Mouse (Mus musculus) ES-E14 (cell line): ENCODE measurements around the gene Gart. TPM values are rescaled to one million over a fixed set of nuclear protein-coding genes. Genes with fewer than 3 reads are reported as not detected.

Experiments used
- DNase-seq: peaks from one replicate; pipeline ENCODE4 v3.0.0-alpha.2; 2013; ENCODE audit warnings: low read depth, low spot score
- H3K27ac ChIP-seq: 2 replicates; pipeline ENCODE4 v1.5.1; 2012; ENCODE audit warnings: low read depth, mild to moderate bottlenecking, low read length, moderate library complexity, mixed read lengths; ENCODE audit not compliant: poor library complexity, insufficient read depth, severe bottlenecking
- H3K36me3 ChIP-seq: 2 replicates; pipeline ENCODE4 v1.6.1; 2012; ENCODE audit warnings: mild to moderate bottlenecking, low read length, moderate library complexity, mixed read lengths; ENCODE audit not compliant: control insufficient read depth, poor library complexity, insufficient read depth, severe bottlenecking
- H3K4me1 ChIP-seq, 2 experiments: fragments of 150-350 bp in 1 of 2; sonication (generic) in 1 of 2; 2 replicates each; pipeline ENCODE4 v1.6.1; 2012; ENCODE audit warnings: low read length in 2 of 2, mild to moderate bottlenecking in 1 of 2, mixed read lengths in 1 of 2; ENCODE audit not compliant: control insufficient read depth in 2 of 2, insufficient read depth in 2 of 2, poor library complexity in 1 of 2
- H3K4me3 ChIP-seq, 2 experiments: fragments of 150-350 bp in 1 of 2; sonication (generic) in 1 of 2; 2 replicates each; pipeline ENCODE4 v1.5.1; 2012; ENCODE audit warnings: low read length in 2 of 2, low read depth in 1 of 2, mild to moderate bottlenecking in 1 of 2, mixed read lengths in 1 of 2; ENCODE audit not compliant: insufficient read depth in 1 of 2, poor library complexity in 1 of 2, severe bottlenecking in 1 of 2
- H3K9ac ChIP-seq: 2 replicates; pipeline ENCODE4 v1.6.1; 2012; ENCODE audit warnings: low read depth, mild to moderate bottlenecking, low read length, mixed read lengths; ENCODE audit not compliant: poor library complexity, insufficient read depth, severe bottlenecking
- H3K9me3 ChIP-seq: fragments of 150-350 bp; sonication (generic); 2 replicates; pipeline ENCODE4 v1.6.1; 2012; ENCODE audit warnings: low read depth, mild to moderate bottlenecking, low read length; ENCODE audit not compliant: control insufficient read depth, insufficient read depth
- CHD2 ChIP-seq: IDR thresholded peaks from 2 replicates; pipeline ENCODE4 v1.6.1; 2014; ENCODE audit warnings: mild to moderate bottlenecking, low read depth, low read length, inconsistent platforms
- HCFC1 ChIP-seq: IDR thresholded peaks from 2 replicates; pipeline ENCODE4 v1.6.1; 2012; ENCODE audit warnings: low read length, inconsistent platforms, borderline replicate concordance; ENCODE audit not compliant: insufficient read depth
- MAFK ChIP-seq: IDR thresholded peaks from 2 replicates; pipeline ENCODE4 v1.6.1; 2014; ENCODE audit warnings: mild to moderate bottlenecking, low read depth, low read length, inconsistent platforms; ENCODE audit not compliant: insufficient read depth
- ZC3H11A ChIP-seq: IDR thresholded peaks from 2 replicates; pipeline ENCODE4 v1.6.1; 2012; ENCODE audit warnings: low read depth, mild to moderate bottlenecking, inconsistent platforms, low read length, borderline replicate concordance
- ZNF384 ChIP-seq: IDR thresholded peaks from 2 replicates; pipeline ENCODE4 v1.6.1; 2012; ENCODE audit warnings: low read depth, low read length, inconsistent platforms
- in situ Hi-C, 2 experiments: fragments of 600-800 bp; cut with MboI; formaldehyde crosslinking; loops; one replicate each; pipeline ENCODE4 v1.15.1; 2025; ENCODE audit warnings: low sequenced_read_pairs in 2 of 2, inconsistent platforms in 1 of 2; ENCODE audit not compliant: unreplicated experiment in 2 of 2
- total RNA-seq: library from RNA; depleted of rRNA; stranded (reverse); fragments of 300-350 nt; gene quantifications from 2 replicates; pipeline ENCODE4 v1.2.3, GENCODE M21; 2012

Gart gene
- total RNA-seq, 1 experiment, result 399 TPM

- Histone ChIP-seq H3K9ac (no peak overlapping the region), H3K27ac (no peak overlapping the region), H3K4me1 (no peaks in the 10 kb centered on the region), H3K4me3 (no peak overlapping the region), H3K9me3 (no peaks in the 10 kb centered on the region), H3K36me3 (peaks cover 42% of the 10 kb centered on the region)
- DNase-seq, result no peak
- TF ChIP-seq HCFC1 (no peak), ZNF384 (no peak), MAFK (no peak), CHD2 (no peak), ZC3H11A (no peak)
- in situ Hi-C loops, result no loop called here
Observed at GRCm38 (mm10) chr16:91680656-91681055, 33.9 kb upstream of the Gart start.

GRCm38 (mm10) chr16:91678147-91678911, 31.6 kb upstream of the Gart start:
- H3K4me1 ChIP-seq, result no peaks in the 10 kb centered on the region
- no peak overlapping the region for H3K4me3 ChIP-seq
- DNase-seq, result no peak
- in situ Hi-C loops, result no loop called here
- H3K36me3 ChIP-seq, result peaks cover 34% of the 10 kb centered on the region
- no peak overlapping the region for H3K9ac ChIP-seq
- TF ChIP-seq MAFK (no peak), CHD2 (no peak), ZC3H11A (no peak), ZNF384 (no peak), HCFC1 (no peak)
- H3K9me3 ChIP-seq, result no peaks in the 10 kb centered on the region
- H3K27ac ChIP-seq, result no peak overlapping the region

GRCm38 (mm10) chr16:91674500-91674899, 27.7 kb upstream of the Gart start:
- Histone ChIP-seq H3K27ac (no peak overlapping the region), H3K4me1 (no peaks in the 10 kb centered on the region), H3K9ac (no peak overlapping the region), H3K36me3 (peaks cover 37% of the 10 kb centered on the region), H3K4me3 (no peak overlapping the region), H3K9me3 (no peaks in the 10 kb centered on the region)
- in situ Hi-C loops, result no loop called here
- no peak for TF ChIP-seq MAFK
- no peak for TF ChIP-seq ZNF384
- no peak for TF ChIP-seq CHD2
- TF ChIP-seq ZC3H11A, result no peak
- TF ChIP-seq HCFC1, result no peak
- no peak for DNase-seq

GRCm38 (mm10) chr16:91663795-91664194, 17.0 kb upstream of the Gart start:
- in situ Hi-C loops, result loop anchor here in 1 of 2 experiments (10.0 kb wide), 1 partner anchor 1419 kb away; no protein-coding TSS in a partner anchor
- Histone ChIP-seq H3K36me3 (peaks cover 56% of the 10 kb centered on the region), H3K9me3 (no peaks in the 10 kb centered on the region), H3K4me3 (no peak overlapping the region), H3K27ac (no peak overlapping the region), H3K4me1 (peaks cover 0 to 1% of the 10 kb centered on the region in 2 experiments; a peak in 1 of 4 replicates), H3K9ac (no peak overlapping the region)
- no peak for DNase-seq
- no peak for TF ChIP-seq ZNF384
- no peak for TF ChIP-seq ZC3H11A
- TF ChIP-seq CHD2, result no peak
- TF ChIP-seq MAFK, result no peak
- no peak for TF ChIP-seq HCFC1
